Mouse (Mus musculus) G1E (cell line): ENCODE results near the gene Snx6. TPM values are rescaled to one million over a fixed set of nuclear protein-coding genes. Genes with fewer than 3 reads are reported as not detected.

Experiments used
- ATAC-seq: 2 replicates; pipeline ENCODE4 v1.8.0; 2016; ENCODE audit warnings: mild to moderate bottlenecking; ENCODE audit not compliant: insufficient number of reproducible peaks, poor library complexity, low FRiP score, severe bottlenecking; ENCODE audit errors: extremely low read depth
- DNase-seq: peaks from one replicate; pipeline ENCODE4 v3.0.0; 2012; ENCODE audit warnings: low spot score
- H3K27me3 ChIP-seq: 2 replicates; pipeline ENCODE4 v1.6.1; 2012; ENCODE audit warnings: mild to moderate bottlenecking, low read length, inconsistent platforms; ENCODE audit not compliant: insufficient read depth
- H3K36me3 ChIP-seq: replicated peaks from 2 replicates; pipeline ENCODE3; 2012; ENCODE audit warnings: mild to moderate bottlenecking, inconsistent platforms
- H3K4me1 ChIP-seq: 2 replicates; pipeline ENCODE4 v1.6.1; 2012; ENCODE audit warnings: low read depth, low read length, inconsistent platforms, mixed read lengths; ENCODE audit not compliant: insufficient read depth
- H3K4me3 ChIP-seq: 2 replicates; pipeline ENCODE4 v1.5.1; 2012; ENCODE audit warnings: low read depth, mild to moderate bottlenecking, inconsistent platforms, low read length, moderate library complexity, mixed read lengths
- H3K9me3 ChIP-seq: replicated peaks from 2 replicates; pipeline ENCODE4 v1.6.1; 2012; ENCODE audit warnings: inconsistent platforms
- CTCF ChIP-seq: IDR thresholded peaks from 2 replicates; pipeline ENCODE4 v1.5.1; 2012; ENCODE audit warnings: low read depth, low read length, inconsistent platforms, mixed read lengths
- GATA1 ChIP-seq: IDR thresholded peaks from 2 replicates; pipeline ENCODE4 v1.6.1; 2012; ENCODE audit warnings: borderline replicate concordance, low read length, inconsistent platforms, mixed read lengths
- GATA2 ChIP-seq: IDR thresholded peaks from 2 replicates; pipeline ENCODE4 v1.6.1; 2012; ENCODE audit warnings: low read depth, low read length, inconsistent platforms, borderline replicate concordance
- POLR2AphosphoS5 ChIP-seq: IDR thresholded peaks from 2 replicates; pipeline ENCODE4 v1.6.1; 2012; ENCODE audit warnings: low read depth, low read length, inconsistent platforms; ENCODE audit not compliant: insufficient replicate concordance
- TAL1 ChIP-seq: conservative IDR thresholded peaks from 2 replicates; pipeline ENCODE4 v1.6.1; 2012; ENCODE audit warnings: low read depth, low read length, inconsistent platforms, mixed read lengths
- polyA plus RNA-seq: library from polyadenylated mRNA; stranded (reverse); fragments of >175 nt; gene quantifications from 2 replicates; pipeline ENCODE4 v1.2.3, GENCODE M21; 2012
- total RNA-seq, 2 experiments: library from RNA; stranded (forward) in 1 of 2; stranded (reverse) in 1 of 2; fragments of 200-1000 nt in 1 of 2; fragments of >200 nt in 1 of 2; fragmentation: Nextera tagmentation in 1 of 2; gene quantifications; 2 replicates each; pipeline ENCODE4 v1.2.3; 2014 to 2017

Gene Snx6
- total and polyA plus RNA-seq, 3 experiments = 17.5 to 188 (median 74.0) TPM

DNA sequence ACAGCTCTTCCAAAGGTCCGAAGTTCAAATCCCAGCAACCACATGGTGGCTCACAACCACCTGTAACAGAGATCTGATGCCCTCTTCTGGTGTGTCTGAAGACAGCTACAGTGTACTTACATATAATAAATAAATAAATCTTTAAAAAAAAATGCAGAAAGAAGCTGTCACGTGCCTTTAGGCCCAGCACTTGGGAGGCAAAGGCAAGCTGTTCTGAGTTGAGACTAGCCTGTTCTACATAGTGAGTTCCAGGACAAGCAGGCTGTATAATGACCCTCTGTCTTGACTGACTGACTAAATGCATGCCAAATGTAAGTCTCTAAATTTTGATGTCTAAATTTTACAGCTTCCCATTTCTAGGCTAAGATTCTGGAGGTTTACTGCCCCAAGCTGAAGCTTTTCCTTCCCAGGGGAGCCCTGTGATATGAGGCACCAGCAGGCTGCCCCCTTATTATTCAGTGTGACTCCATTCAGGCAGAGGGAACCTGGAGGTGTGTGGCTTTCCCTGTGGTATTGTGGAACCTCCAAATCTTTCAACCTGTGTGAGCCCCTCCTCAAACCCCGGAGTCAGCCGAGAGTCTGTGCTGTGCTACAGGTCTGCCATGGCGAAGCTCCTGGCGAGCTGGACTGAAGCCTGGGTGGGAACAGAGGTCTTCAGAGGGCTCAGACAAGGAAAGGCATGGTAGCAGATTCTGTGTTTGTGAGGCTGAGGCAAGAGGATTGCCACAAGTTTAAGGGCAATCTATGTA is 9.9 kb upstream of the Snx6 start:
- no peak overlapping the region for H3K4me3 ChIP-seq
- TF ChIP-seq CTCF (no peak), POLR2AphosphoS5 (no peak), TAL1 (no peak), GATA2 (no peak), GATA1 (no peak)
- ATAC-seq (no peak), DNase-seq (no peak)
- no peaks in the 10 kb centered on the region for H3K9me3 ChIP-seq
- H3K36me3 ChIP-seq = no peaks in the 10 kb centered on the region
- H3K4me1 ChIP-seq = peaks cover 20% of the 10 kb centered on the region
- H3K27me3 ChIP-seq = peaks cover 7% of the 10 kb centered on the region

DNA sequence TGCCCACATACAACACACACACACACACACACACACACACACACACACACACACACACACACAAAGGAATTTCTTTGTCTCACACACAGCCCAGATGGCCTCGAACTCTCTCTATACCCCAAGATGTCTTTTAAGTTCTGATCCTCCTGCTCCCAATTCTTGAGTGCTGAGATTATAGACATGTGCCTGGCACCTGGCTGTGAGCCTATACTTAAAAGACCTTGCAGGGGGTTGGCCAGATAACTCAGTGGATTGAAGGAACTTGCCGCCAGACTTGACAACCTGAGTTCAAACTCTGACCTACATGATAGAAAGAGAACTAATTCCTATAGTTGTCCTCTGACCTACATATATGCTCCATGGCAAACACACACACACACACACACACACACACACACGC is 8.0 kb upstream of the Snx6 start:
- Histone ChIP-seq H3K4me3 (no peak overlapping the region), H3K4me1 (peaks cover 11% of the 10 kb centered on the region), H3K36me3 (no peaks in the 10 kb centered on the region), H3K27me3 (peaks cover 7% of the 10 kb centered on the region), H3K9me3 (no peaks in the 10 kb centered on the region)
- TF ChIP-seq POLR2AphosphoS5 (no peak), GATA1 (no peak), TAL1 (no peak), CTCF (no peak), GATA2 (no peak)
- no peak for DNase-seq
- ATAC-seq = no peak

DNA sequence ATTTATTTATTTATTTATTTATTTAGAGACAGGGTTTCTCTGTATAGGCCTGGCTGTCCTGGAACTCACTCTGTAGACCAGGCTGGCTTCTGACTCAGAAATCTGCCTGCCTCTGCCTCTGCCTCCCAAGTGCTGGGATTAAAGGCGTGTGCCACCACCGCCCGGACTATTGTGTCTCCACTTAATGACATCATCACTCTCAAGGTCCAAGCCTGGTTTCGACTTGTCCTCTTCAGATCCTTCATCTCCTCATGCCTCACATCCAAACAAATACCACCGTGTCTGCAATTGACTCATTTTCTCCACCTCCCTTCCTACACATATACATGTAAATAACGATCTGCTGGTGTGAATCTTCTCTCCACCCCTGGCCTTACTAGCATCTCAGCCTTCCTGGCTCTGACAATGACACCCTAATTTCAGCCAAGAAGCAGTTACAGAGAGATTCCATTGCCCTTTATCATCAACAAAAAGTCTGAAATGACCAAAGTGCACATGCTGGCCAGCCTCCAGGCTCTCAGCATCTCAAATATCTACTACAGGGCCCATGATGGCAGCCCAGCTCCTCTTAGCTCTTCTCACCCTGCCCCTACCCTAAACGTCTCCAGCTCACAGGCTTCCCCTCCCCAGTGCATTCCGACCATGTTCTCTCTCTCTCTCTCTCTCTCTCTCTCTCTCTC is 1.2 kb upstream of the Snx6 start:
- ATAC-seq (no peak), DNase-seq (no peak)
- H3K27me3 ChIP-seq = peaks cover 7% of the 10 kb centered on the region
- TF ChIP-seq GATA2 (no peak), GATA1 (no peak), TAL1 (no peak), CTCF (no peak), POLR2AphosphoS5 (no peak)
- H3K36me3 ChIP-seq = peaks cover 22% of the 10 kb centered on the region
- no peak overlapping the region for H3K4me3 ChIP-seq
- no peaks in the 10 kb centered on the region for H3K9me3 ChIP-seq
- peaks cover 23% of the 10 kb centered on the region for H3K4me1 ChIP-seq

DNA sequence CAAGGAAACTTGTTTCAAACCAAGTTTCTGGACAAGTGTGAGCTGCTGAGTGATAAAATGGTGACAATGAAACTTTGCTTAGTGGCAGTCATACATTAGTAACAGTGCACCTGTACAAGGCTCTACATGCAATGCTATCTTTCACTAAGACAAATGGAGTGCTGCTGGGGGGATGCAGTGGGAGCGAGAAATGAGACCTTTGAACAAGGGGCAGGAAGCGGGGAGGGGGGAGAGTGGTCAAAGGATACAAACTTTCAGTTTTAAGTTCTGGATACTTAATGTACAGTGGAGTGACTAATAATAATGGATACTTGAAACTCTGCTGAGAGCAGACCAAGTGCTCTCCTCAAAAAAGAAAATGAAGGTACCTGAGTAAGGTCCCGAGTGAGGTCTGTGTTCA is 1.1 kb downstream of the Snx6 start:
- TF ChIP-seq POLR2AphosphoS5 = no peak
- no peak for TF ChIP-seq GATA1
- TF ChIP-seq TAL1 = no peak
- no peak for TF ChIP-seq GATA2
- no peak for TF ChIP-seq CTCF
- DNase-seq = no peak
- H3K36me3 ChIP-seq = peaks cover 40% of the 10 kb centered on the region
- H3K9me3 ChIP-seq = no peaks in the 10 kb centered on the region
- H3K4me3 ChIP-seq = no peak overlapping the region; the same call in 1 of the 2 replicates
- peaks cover 7% of the 10 kb centered on the region for H3K27me3 ChIP-seq
- no peak for ATAC-seq
- peaks cover 38% of the 10 kb centered on the region for H3K4me1 ChIP-seq

DNA sequence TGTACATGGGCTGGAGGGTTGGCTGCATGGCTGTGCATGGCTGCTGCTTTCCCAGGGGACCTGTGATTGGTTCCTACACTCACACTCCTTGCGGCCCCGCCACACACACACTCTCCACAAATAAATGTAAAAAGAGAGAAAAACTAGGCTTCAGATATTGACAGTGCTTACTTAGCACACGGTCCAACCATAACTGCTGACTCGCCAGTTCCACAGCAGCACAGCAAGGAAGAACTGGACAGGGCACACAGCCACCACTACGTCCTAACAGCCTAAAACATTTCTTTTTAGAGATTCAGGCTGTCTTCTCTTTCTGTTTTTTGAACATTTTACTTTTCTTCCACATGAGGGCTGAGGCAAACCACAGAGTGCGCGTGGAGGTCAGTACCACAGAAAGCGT is 4.0 kb downstream of the Snx6 start:
- Histone ChIP-seq H3K27me3 (no peaks in the 10 kb centered on the region), H3K9me3 (no peaks in the 10 kb centered on the region), H3K4me3 (no peak overlapping the region), H3K4me1 (peaks cover 44% of the 10 kb centered on the region), H3K36me3 (peaks cover 59% of the 10 kb centered on the region)
- TF ChIP-seq GATA1 (no peak), POLR2AphosphoS5 (no peak), GATA2 (no peak), CTCF (no peak), TAL1 (no peak)
- ATAC-seq (no peak), DNase-seq (no peak)

DNA sequence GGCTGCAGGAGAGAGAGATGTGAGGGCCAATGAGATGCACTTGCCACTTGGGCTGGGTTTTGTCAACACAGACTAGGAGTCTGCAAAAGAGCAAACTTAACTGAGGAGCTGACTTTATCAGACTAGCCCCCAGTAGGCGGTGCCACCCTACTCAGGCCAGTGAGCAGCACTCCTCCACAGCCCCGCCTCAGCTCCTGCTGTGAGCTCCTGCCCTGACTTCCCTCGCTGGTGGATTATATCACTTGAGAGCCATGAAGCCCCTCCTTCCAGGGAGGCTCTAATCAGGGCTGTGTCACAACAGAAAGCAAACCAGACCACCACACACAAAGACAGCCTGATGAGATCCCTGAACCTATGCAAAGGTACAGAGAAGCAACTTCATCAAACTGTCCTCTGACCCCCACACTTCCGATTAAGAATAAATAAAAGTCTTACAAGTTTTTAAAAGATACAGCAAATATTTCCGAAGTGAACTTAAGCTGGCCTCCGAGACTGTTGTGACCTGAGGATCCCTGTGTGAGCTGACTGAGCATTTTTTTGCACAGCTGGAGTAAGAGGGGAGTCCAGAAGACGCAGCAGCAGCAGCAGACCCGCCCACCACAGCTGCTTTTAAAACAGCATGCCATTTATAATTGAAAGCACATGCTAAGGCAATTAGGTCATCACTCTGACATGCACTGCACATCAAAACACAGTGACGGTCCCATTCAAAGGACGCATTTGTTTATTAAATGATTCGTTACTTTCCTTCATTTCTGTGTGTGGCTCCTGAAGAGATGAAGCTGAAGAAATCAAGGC is 6.0 kb downstream of the Snx6 start:
- ATAC-seq (peak; percentile 55), DNase-seq (no peak)
- peaks cover 70% of the 10 kb centered on the region for H3K36me3 ChIP-seq
- no peaks in the 10 kb centered on the region for H3K9me3 ChIP-seq
- TF ChIP-seq POLR2AphosphoS5 = no peak
- no peak for TF ChIP-seq GATA1
- TF ChIP-seq CTCF = no peak
- TF ChIP-seq TAL1 = no peak
- no peak for TF ChIP-seq GATA2
- no peak overlapping the region for H3K4me3 ChIP-seq
- H3K27me3 ChIP-seq = no peaks in the 10 kb centered on the region
- peaks cover 32% of the 10 kb centered on the region for H3K4me1 ChIP-seq
